Mouse (Mus musculus) A20 (cell line): ENCODE results near the gene Epha3.

Source experiments
- DNase-seq: peaks from one replicate; pipeline ENCODE4 v3.0.0-alpha.2; 2011; ENCODE audit warnings: low read depth, low spot score

The Epha3 gene

GRCm38 (mm10) chr16:63863913-63864330 is at the start of gene Epha3:
Epha3 (minus strand) TSS chr16:63864175.
- DNase-seq: no peak

GRCm38 (mm10) chr16:63903425-63903824 is 39.5 kb upstream of the Epha3 start:
- no peak for DNase-seq

- no peak for DNase-seq
These were observed 17.2 kb upstream of the Epha3 start for GRCm38 (mm10) chr16:63881190-63881589.

- peak; percentile 61 for DNase-seq
These were observed 8.3 kb upstream of the Epha3 start for GRCm38 (mm10) chr16:63872313-63872712.

GRCm38 (mm10) chr16:63864463-63864976 is 545 bp upstream of the Epha3 start:
- DNase-seq: no peak

GRCm38 (mm10) chr16:63863181-63863580 is 794 bp downstream of the Epha3 start:
- DNase-seq: no peak

- DNase-seq: no peak
These were observed 6.4 kb downstream of the Epha3 start for GRCm38 (mm10) chr16:63857561-63857960.

- no peak for DNase-seq
These were observed 7.1 kb downstream of the Epha3 start for GRCm38 (mm10) chr16:63856658-63857552.

GRCm38 (mm10) chr16:63850297-63850696 is 13.7 kb downstream of the Epha3 start:
- DNase-seq: peak; percentile 39

- DNase-seq: no peak
These were observed 21.1 kb downstream of the Epha3 start for GRCm38 (mm10) chr16:63842911-63843310.

- no peak for DNase-seq
These were observed 26.5 kb downstream of the Epha3 start for GRCm38 (mm10) chr16:63837466-63837865.

- DNase-seq: no peak
These were observed 42.8 kb downstream of the Epha3 start for GRCm38 (mm10) chr16:63821164-63821563.

GRCm38 (mm10) chr16:63817606-63818005 is 46.4 kb downstream of the Epha3 start:
- no peak for DNase-seq

- DNase-seq: no peak
These were observed 47.3 kb downstream of the Epha3 start for GRCm38 (mm10) chr16:63816672-63817071.

GRCm38 (mm10) chr16:63809871-63810270 is 54.1 kb downstream of the Epha3 start:
- DNase-seq: no peak

- no peak for DNase-seq
These were observed 55.0 kb downstream of the Epha3 start for GRCm38 (mm10) chr16:63808991-63809390.

- DNase-seq: no peak
These were observed 57.4 kb downstream of the Epha3 start for GRCm38 (mm10) chr16:63806437-63807129.

GRCm38 (mm10) chr16:63806025-63806424 is 58.0 kb downstream of the Epha3 start:
- no peak for DNase-seq

GRCm38 (mm10) chr16:63801436-63801835 is 62.5 kb downstream of the Epha3 start:
- no peak for DNase-seq

GRCm38 (mm10) chr16:63798341-63798740 is 65.6 kb downstream of the Epha3 start:
- DNase-seq: no peak

GRCm38 (mm10) chr16:63794292-63794691 is 69.7 kb downstream of the Epha3 start:
- no peak for DNase-seq

GRCm38 (mm10) chr16:63793805-63794204 is 70.2 kb downstream of the Epha3 start:
- no peak for DNase-seq
